Mouse (Mus musculus): ENCODE data around the gene Fnd3c2.

The Fnd3c2 gene

GRCm38 (mm10) chrX:106255276-106255675 lies at the start of gene Fnd3c2:
Gene Fnd3c2, minus strand, starts transcription at chrX:106255376.
- WGBS = 89% methylated on average over 4 of the region's 4 CpGs

GRCm38 (mm10) chrX:106284441-106284840 lies 29.3 kb upstream of the Fnd3c2 start:
- WGBS = 45% methylated on average over 2 of the region's 2 CpGs

GRCm38 (mm10) chrX:106221058-106221457 lies 34.1 kb downstream of the Fnd3c2 start, which contains the start of gene Taf9b:
Gene Taf9b, minus strand, starts transcription at chrX:106221158.
- 96% methylated on average over 20 of the region's 25 CpGs for WGBS

GRCm38 (mm10) chrX:106219171-106220032 lies 35.8 kb downstream of the Fnd3c2 start:
- WGBS = 2% methylated on average over 59 of the region's 60 CpGs

GRCm38 (mm10) chrX:106209100-106209499 lies 46.1 kb downstream of the Fnd3c2 start:
- WGBS = 90% methylated on average over 2 of the region's 2 CpGs

- 69% methylated on average over 5 of the region's 5 CpGs for WGBS
These were observed 56.3 kb downstream of the Fnd3c2 start for GRCm38 (mm10) chrX:106198904-106199303.

- 56% methylated on average over 5 of the region's 5 CpGs for WGBS
These were observed 57.9 kb downstream of the Fnd3c2 start for GRCm38 (mm10) chrX:106197308-106197707.

GRCm38 (mm10) chrX:106194361-106194760 lies 60.8 kb downstream of the Fnd3c2 start:
- 78% methylated on average over 6 of the region's 6 CpGs for WGBS

GRCm38 (mm10) chrX:106190091-106190490 lies 65.1 kb downstream of the Fnd3c2 start:
- WGBS = 31% methylated on average over 4 of the region's 4 CpGs

GRCm38 (mm10) chrX:106189356-106189755 lies 65.8 kb downstream of the Fnd3c2 start:
- 22% methylated on average over 5 of the region's 5 CpGs for WGBS

- WGBS = 8% methylated on average over 12 of the region's 12 CpGs
These were observed 67.4 kb downstream of the Fnd3c2 start for GRCm38 (mm10) chrX:106187737-106188136.

GRCm38 (mm10) chrX:106186713-106187649 lies 68.2 kb downstream of the Fnd3c2 start, which contains the start of gene Pgk1:
Gene Pgk1, plus strand, starts transcription at chrX:106187100.
- 3% methylated on average over 37 of the region's 55 CpGs for WGBS

GRCm38 (mm10) chrX:106185706-106186105 lies 69.5 kb downstream of the Fnd3c2 start:
- WGBS = 25% methylated on average over 5 of the region's 5 CpGs

Data from cerebral cortex, adult 2 months (tissue).